Mouse (Mus musculus): ENCODE results near the gene Gm21972. TPM values are rescaled to one million over a fixed set of nuclear protein-coding genes. Genes with fewer than 3 reads are reported as not detected.

Gene Gm21972
- polyA plus RNA-seq, 1 experiment, result 9.7 TPM

- 88% methylated on average over 2 of the region's 2 CpGs for WGBS
- Histone ChIP-seq H3K27ac (ENCODE audit: control insufficient read depth, insufficient read depth, low read depth, low read length, poor library complexity) (no peak overlapping the region), H3K4me1 (ENCODE audit: control insufficient read depth, insufficient read depth, low read length) (no peaks in the 10 kb centered on the region), H3K4me3 (replicated peaks; ENCODE audit: control insufficient read depth, low read depth, low read length) (no peak overlapping the region)
- TF ChIP-seq POLR2A (IDR thresholded peaks at IDR 0.05; ENCODE audit: borderline replicate concordance, control insufficient read depth, low read depth, low read length) (no peak), CTCF (IDR thresholded peaks at IDR 0.05; ENCODE audit: control insufficient read depth, insufficient read depth, low read length) (no peak)
These were observed 42.6 kb downstream of the Gm21972 start for GRCm38 (mm10) chr1:86176066-86176465.

- Histone ChIP-seq H3K4me3 (replicated peaks; ENCODE audit: control insufficient read depth, low read depth, low read length) (no peak overlapping the region), H3K27ac (ENCODE audit: control insufficient read depth, insufficient read depth, low read depth, low read length, poor library complexity) (no peak overlapping the region), H3K4me1 (ENCODE audit: control insufficient read depth, insufficient read depth, low read length) (peaks cover 2% of the 10 kb centered on the region; the same call in 1 of the 2 replicates)
- 46% methylated on average over 7 of the region's 7 CpGs for WGBS
- peak; percentile 100 for TF ChIP-seq CTCF (IDR thresholded peaks at IDR 0.05; ENCODE audit: control insufficient read depth, insufficient read depth, low read length)
- TF ChIP-seq POLR2A (IDR thresholded peaks at IDR 0.05; ENCODE audit: borderline replicate concordance, control insufficient read depth, low read depth, low read length), result no peak
These were observed 45.2 kb downstream of the Gm21972 start for GRCm38 (mm10) chr1:86178462-86179253.

GRCm38 (mm10) chr1:86182004-86182709, 48.7 kb downstream of the Gm21972 start:
- Histone ChIP-seq H3K27ac (ENCODE audit: control insufficient read depth, insufficient read depth, low read depth, low read length, poor library complexity) (no peak overlapping the region), H3K4me1 (ENCODE audit: control insufficient read depth, insufficient read depth, low read length) (peaks cover 5% of the 10 kb centered on the region; the same call in 1 of the 2 replicates), H3K4me3 (replicated peaks; ENCODE audit: control insufficient read depth, low read depth, low read length) (no peak overlapping the region)
- TF ChIP-seq CTCF (IDR thresholded peaks at IDR 0.05; ENCODE audit: control insufficient read depth, insufficient read depth, low read length), result no peak
- no peak for TF ChIP-seq POLR2A (IDR thresholded peaks at IDR 0.05; ENCODE audit: borderline replicate concordance, control insufficient read depth, low read depth, low read length)
- 71% methylated on average over 5 of the region's 5 CpGs for WGBS

GRCm38 (mm10) chr1:86183577-86184263, 50.3 kb downstream of the Gm21972 start:
- TF ChIP-seq CTCF (IDR thresholded peaks at IDR 0.05; ENCODE audit: control insufficient read depth, insufficient read depth, low read length) (no peak), POLR2A (IDR thresholded peaks at IDR 0.05; ENCODE audit: borderline replicate concordance, control insufficient read depth, low read depth, low read length) (no peak)
- H3K27ac ChIP-seq (ENCODE audit: control insufficient read depth, insufficient read depth, low read depth, low read length, poor library complexity), result no peak overlapping the region
- 75% methylated on average over 4 of the region's 4 CpGs for WGBS
- H3K4me1 ChIP-seq (ENCODE audit: control insufficient read depth, insufficient read depth, low read length), result peaks cover 5% of the 10 kb centered on the region; the same call in 1 of the 2 replicates
- no peak overlapping the region for H3K4me3 ChIP-seq (replicated peaks; ENCODE audit: control insufficient read depth, low read depth, low read length)

- Histone ChIP-seq H3K27ac (ENCODE audit: control insufficient read depth, insufficient read depth, low read depth, low read length, poor library complexity) (peak overlapping the region; percentile 10; the same call in 1 of the 2 replicates), H3K4me3 (replicated peaks; ENCODE audit: control insufficient read depth, low read depth, low read length) (no peak overlapping the region), H3K4me1 (ENCODE audit: control insufficient read depth, insufficient read depth, low read length) (peaks cover 12% of the 10 kb centered on the region)
- WGBS, result 8% methylated on average over 7 of the region's 7 CpGs
- no peak for TF ChIP-seq POLR2A (IDR thresholded peaks at IDR 0.05; ENCODE audit: borderline replicate concordance, control insufficient read depth, low read depth, low read length)
- TF ChIP-seq CTCF (IDR thresholded peaks at IDR 0.05; ENCODE audit: control insufficient read depth, insufficient read depth, low read length), result no peak
These were observed 53.3 kb downstream of the Gm21972 start for GRCm38 (mm10) chr1:86186762-86187161.

GRCm38 (mm10) chr1:86187856-86188255, 54.4 kb downstream of the Gm21972 start:
- Histone ChIP-seq H3K4me3 (replicated peaks; ENCODE audit: control insufficient read depth, low read depth, low read length) (no peak overlapping the region), H3K4me1 (ENCODE audit: control insufficient read depth, insufficient read depth, low read length) (peaks cover 10% of the 10 kb centered on the region), H3K27ac (ENCODE audit: control insufficient read depth, insufficient read depth, low read depth, low read length, poor library complexity) (no peak overlapping the region)
- WGBS, result 69% methylated on average over 2 of the region's 2 CpGs
- TF ChIP-seq POLR2A (IDR thresholded peaks at IDR 0.05; ENCODE audit: borderline replicate concordance, control insufficient read depth, low read depth, low read length) (no peak), CTCF (IDR thresholded peaks at IDR 0.05; ENCODE audit: control insufficient read depth, insufficient read depth, low read length) (no peak)

GRCm38 (mm10) chr1:86188271-86188670, 54.8 kb downstream of the Gm21972 start:
- Histone ChIP-seq H3K4me3 (replicated peaks; ENCODE audit: control insufficient read depth, low read depth, low read length) (no peak overlapping the region), H3K4me1 (ENCODE audit: control insufficient read depth, insufficient read depth, low read length) (peaks cover 10% of the 10 kb centered on the region), H3K27ac (ENCODE audit: control insufficient read depth, insufficient read depth, low read depth, low read length, poor library complexity) (no peak overlapping the region)
- TF ChIP-seq CTCF (IDR thresholded peaks at IDR 0.05; ENCODE audit: control insufficient read depth, insufficient read depth, low read length), result no peak
- TF ChIP-seq POLR2A (IDR thresholded peaks at IDR 0.05; ENCODE audit: borderline replicate concordance, control insufficient read depth, low read depth, low read length), result no peak
- 95% methylated on average over 2 of the region's 2 CpGs for WGBS

Data from bone marrow, adult 2 months (tissue).